Mouse (Mus musculus) 3134 (cell line): ENCODE results near the gene St3gal4.

ENCODE experiments used
- DNase-seq: peaks from one replicate; pipeline ENCODE4 v3.0.0-alpha.2; 2011; ENCODE audit warnings: low spot score; ENCODE audit not compliant: insufficient read length; ENCODE audit errors: extremely low read depth

Gene St3gal4

GRCm38 (mm10) chr9:35108916-35109315 is 10.2 kb downstream of the St3gal4 start:
- no peak for DNase-seq

- DNase-seq, result no peak
These were observed 11.0 kb downstream of the St3gal4 start for GRCm38 (mm10) chr9:35108066-35108465.

- DNase-seq, result no peak
These were observed 11.7 kb downstream of the St3gal4 start for GRCm38 (mm10) chr9:35107396-35107795.

- DNase-seq, result no peak
These were observed 12.9 kb downstream of the St3gal4 start for GRCm38 (mm10) chr9:35105884-35106880.

- DNase-seq, result no peak
These were observed 13.6 kb downstream of the St3gal4 start for GRCm38 (mm10) chr9:35105438-35105837.

- DNase-seq, result no peak
These were observed 14.4 kb downstream of the St3gal4 start for GRCm38 (mm10) chr9:35104711-35105110.

GRCm38 (mm10) chr9:35098762-35099161 is 20.3 kb downstream of the St3gal4 start:
- DNase-seq, result no peak

GRCm38 (mm10) chr9:35097901-35098300 is 21.2 kb downstream of the St3gal4 start:
- no peak for DNase-seq

GRCm38 (mm10) chr9:35095726-35096125 is 23.3 kb downstream of the St3gal4 start:
- peak; percentile 45 for DNase-seq

GRCm38 (mm10) chr9:35093350-35093749 is 25.7 kb downstream of the St3gal4 start:
- no peak for DNase-seq

GRCm38 (mm10) chr9:35092904-35093303 is 26.2 kb downstream of the St3gal4 start:
- DNase-seq, result no peak

- DNase-seq, result no peak
These were observed 57.6 kb downstream of the St3gal4 start for GRCm38 (mm10) chr9:35061446-35061845.

GRCm38 (mm10) chr9:35059881-35060280 is 59.2 kb downstream of the St3gal4 start:
- no peak for DNase-seq

GRCm38 (mm10) chr9:35058596-35059354 is 60.3 kb downstream of the St3gal4 start:
- no peak for DNase-seq

- no peak for DNase-seq
These were observed 60.9 kb downstream of the St3gal4 start for GRCm38 (mm10) chr9:35058186-35058585.

GRCm38 (mm10) chr9:35057631-35058030 is 61.4 kb downstream of the St3gal4 start:
- DNase-seq, result no peak

- no peak for DNase-seq
These were observed 62.5 kb downstream of the St3gal4 start for GRCm38 (mm10) chr9:35056611-35057010.

- no peak for DNase-seq
These were observed 63.3 kb downstream of the St3gal4 start for GRCm38 (mm10) chr9:35055528-35056330.

GRCm38 (mm10) chr9:35053669-35054068 is 65.4 kb downstream of the St3gal4 start:
- no peak for DNase-seq

GRCm38 (mm10) chr9:35053081-35053480 is 66.0 kb downstream of the St3gal4 start:
- no peak for DNase-seq

GRCm38 (mm10) chr9:35052671-35053070 is 66.4 kb downstream of the St3gal4 start:
- no peak for DNase-seq
